ENCODE assay signal across 22 mouse cellular contexts in genomic region chr7:29022479-29022878, GRCm38 (mm10).
"Had no signal": no experiment of that assay in that cellular context is flagged by ENCODE, and none has a peak within 500 bp of the region (broad histone marks: within the 10 kb centered on the region; RNA-seq: fewer than 3 reads in every experiment).

No protein-coding gene starts in this region.

- H3K4me3 ChIP-seq: heart, adult 2 months; heart, embryonic 13.5 days; heart, embryonic 15.5 days; hindbrain, embryonic 13.5 days; hindbrain, embryonic 15.5 days; kidney, embryonic 15.5 days; left cerebral cortex, adult 2 months; limb, embryonic 10.5 days; limb, embryonic 12.5 days had no signal

- DNase-seq: gastrocnemius, postnatal 14 days; gastrocnemius, postnatal 36 days; heart, adult 11 months; heart, adult 2 months; heart, postnatal 14 days; heart, postnatal 36 days; kidney, adult 11 months; kidney, adult 2 months; kidney, adult 9 months; kidney, postnatal 14 days; kidney, postnatal 36 days; liver had no signal

- H3K9me3 ChIP-seq: heart, embryonic 13.5 days; heart, embryonic 15.5 days; hindbrain, embryonic 13.5 days; hindbrain, embryonic 15.5 days; kidney, embryonic 15.5 days; limb, embryonic 10.5 days; limb, embryonic 12.5 days had no signal

- ATAC-seq: hindbrain, postnatal 0 days; intestine, embryonic 16.5 days had no signal

- H3K36me3 ChIP-seq: heart, embryonic 13.5 days; heart, embryonic 15.5 days; hindbrain, embryonic 13.5 days; hindbrain, embryonic 15.5 days; kidney, embryonic 15.5 days; limb, embryonic 10.5 days had no signal
